Mouse (Mus musculus) left cerebral cortex, postnatal 25 days (tissue): ENCODE measurements around the gene Atp8b4. TPM values are rescaled to one million over a fixed set of nuclear protein-coding genes. Genes with fewer than 3 reads are reported as not detected.
"Not testable (repeated sequence)": the region's sequence is repeated elsewhere in the genome, so short reads cannot be mapped to it uniquely, and the experiment has no call there.

Experiments used
- DNase-seq, 2 experiments: peaks; one replicate each; pipeline ENCODE4 v3.0.0; 2022; ENCODE audit warnings: low spot score in 2 of 2, mixed read lengths in 1 of 2
- intact Hi-C: fragments of 180-260 bp; cut with DNase I; formaldehyde crosslinking; loops from one replicate; pipeline ENCODE4 v1.15.1; 2025
- total RNA-seq, 2 experiments: library from RNA; stranded (reverse); gene quantifications; 2 replicates each; pipeline ENCODE4 v1.2.3; 2021

Gene Atp8b4
- total RNA-seq, 2 experiments from 2014 or later, result not detected

GRCm38 (mm10) chr2:126498761-126499452, 1.6 kb downstream of the Atp8b4 start:
- intact Hi-C loops, result no loop called here
- DNase-seq, result no peak

- intact Hi-C loops, result no loop called here
- no peak for DNase-seq
Observed at GRCm38 (mm10) chr2:126496838-126497237, 3.6 kb downstream of the Atp8b4 start.

- no peak for DNase-seq
- intact Hi-C loops, result no loop called here
Observed at GRCm38 (mm10) chr2:126495832-126496695, 4.4 kb downstream of the Atp8b4 start.

- intact Hi-C loops, result no loop called here
- DNase-seq, result no peak
Observed at GRCm38 (mm10) chr2:126495230-126495629, 5.2 kb downstream of the Atp8b4 start.

- DNase-seq, result no peak
- intact Hi-C loops, result no loop called here
Observed at GRCm38 (mm10) chr2:126493306-126493705, 7.2 kb downstream of the Atp8b4 start.

- intact Hi-C loops, result no loop called here
- DNase-seq, result no peak
Observed at GRCm38 (mm10) chr2:126492713-126493112, 7.8 kb downstream of the Atp8b4 start.

GRCm38 (mm10) chr2:126491446-126491845, 9.0 kb downstream of the Atp8b4 start:
- intact Hi-C loops, result no loop called here
- DNase-seq, result no peak

- intact Hi-C loops, result no loop called here
Observed at GRCm38 (mm10) chr2:126490573-126490972, 9.9 kb downstream of the Atp8b4 start.

GRCm38 (mm10) chr2:126485262-126486017, 15.0 kb downstream of the Atp8b4 start:
- no peak for DNase-seq
- intact Hi-C loops, result no loop called here

More at GRCm38 (mm10) chr2:126490573-126490972, 9.9 kb downstream of the Atp8b4 start:
- DNase-seq, result no peak

GRCm38 (mm10) chr2:126483337-126483736, 17.1 kb downstream of the Atp8b4 start:
- intact Hi-C loops, result no loop called here
- DNase-seq, result no peak

- intact Hi-C loops, result no loop called here
- DNase-seq, result peak in 1 of 2 experiments; percentile 6
Observed at GRCm38 (mm10) chr2:126477556-126477955, 22.9 kb downstream of the Atp8b4 start.

GRCm38 (mm10) chr2:126475681-126476410, 24.6 kb downstream of the Atp8b4 start:
- DNase-seq, result no peak
- intact Hi-C loops, result no loop called here

- DNase-seq, result no peak
- intact Hi-C loops, result no loop called here
Observed at GRCm38 (mm10) chr2:126474019-126474418, 26.5 kb downstream of the Atp8b4 start.

GRCm38 (mm10) chr2:126472836-126473235, 27.6 kb downstream of the Atp8b4 start:
- intact Hi-C loops, result no loop called here
- no peak for DNase-seq

GRCm38 (mm10) chr2:126467790-126468189, 32.7 kb downstream of the Atp8b4 start:
- intact Hi-C loops, result no loop called here
- DNase-seq, result no peak

GRCm38 (mm10) chr2:126466391-126467134, 33.9 kb downstream of the Atp8b4 start:
- intact Hi-C loops, result no loop called here
- DNase-seq, result no peak

GRCm38 (mm10) chr2:126458661-126459060, 41.8 kb downstream of the Atp8b4 start:
- intact Hi-C loops, result no loop called here
- no peak for DNase-seq

GRCm38 (mm10) chr2:126457759-126458158, 42.7 kb downstream of the Atp8b4 start:
- intact Hi-C loops, DNase-seq: not testable (repeated sequence)

GRCm38 (mm10) chr2:126450937-126451302, 49.6 kb downstream of the Atp8b4 start:
- intact Hi-C loops, result loop anchor here (1.0 kb wide), 1 partner anchor 22 kb away; no protein-coding TSS in a partner anchor
- DNase-seq, result no peak
